Mouse (Mus musculus) midbrain, embryonic 11.5 days (tissue): ENCODE data around the gene Peli2. TPM values are rescaled to one million over a fixed set of nuclear protein-coding genes. Genes with fewer than 3 reads are reported as not detected.

Source experiments
- ATAC-seq: fragments of 200-750 bp; cut with Nextera tagmentation; 2 replicates; pipeline ENCODE4 v1.8.0; 2017; ENCODE audit warnings: moderate TSS enrichment, moderate library complexity; ENCODE audit not compliant: low FRiP score
- DNase-seq: peaks from one replicate; pipeline ENCODE4 v3.0.0; 2015; ENCODE audit warnings: low spot score; ENCODE audit errors: missing footprints
- H3K27ac ChIP-seq: fragments of 300-500 bp; sonication (generic); 2 replicates; pipeline ENCODE4 v1.5.1; 2014; ENCODE audit warnings: low read depth, low read length
- H3K27me3 ChIP-seq: fragments of 300-500 bp; sonication (generic); 2 replicates; pipeline ENCODE4 v1.6.1; 2014; ENCODE audit warnings: mild to moderate bottlenecking, low read length, moderate library complexity, mixed read lengths; ENCODE audit not compliant: control insufficient read depth, insufficient read depth
- H3K36me3 ChIP-seq: fragments of 300-500 bp; sonication (generic); 2 replicates; pipeline ENCODE4 v1.6.1; 2014; ENCODE audit warnings: mild to moderate bottlenecking, low read length, moderate library complexity, mixed read lengths; ENCODE audit not compliant: control insufficient read depth, insufficient read depth
- H3K4me1 ChIP-seq: fragments of 300-500 bp; sonication (generic); 2 replicates; pipeline ENCODE4 v1.6.1; 2014; ENCODE audit warnings: low read length; ENCODE audit not compliant: control insufficient read depth, insufficient read depth
- H3K4me2 ChIP-seq: fragments of 300-500 bp; sonication (generic); 2 replicates; pipeline ENCODE4 v1.6.1; 2014; ENCODE audit warnings: mild to moderate bottlenecking, moderate library complexity
- H3K4me3 ChIP-seq: fragments of 300-500 bp; sonication (generic); 2 replicates; pipeline ENCODE4 v1.5.1; 2014; ENCODE audit warnings: low read depth, low read length
- H3K9ac ChIP-seq: fragments of 300-500 bp; sonication (generic); 2 replicates; pipeline ENCODE4 v1.6.1; 2014; ENCODE audit warnings: low read length
- H3K9me3 ChIP-seq: fragments of 300-500 bp; sonication (generic); 2 replicates; pipeline ENCODE4 v1.6.1; 2016; ENCODE audit warnings: low read length; ENCODE audit not compliant: control insufficient read depth
- WGBS: fragments of 180-500 bp; shearing (Covaris S2); extraction: QIAGEN DNeasy Blood & Tissue Kit; methylation state at CpG from one replicate; pipeline ENCODE4 v1.1.7; 2014; 5-methylcytosine and 5-hydroxymethylcytosine counted together
- polyA plus RNA-seq: library from polyadenylated mRNA; unstranded; fragments of >200 nt; fragmentation: Nextera tagmentation; extraction: Ambion mirVana; gene quantifications from 2 replicates; pipeline ENCODE4 v1.2.1, GENCODE M21; 2014

Gene Peli2
- polyA plus RNA-seq, 1 experiment from 2014 or later, result 16.2 TPM

- Histone ChIP-seq H3K4me1 (peaks cover 33% of the 10 kb centered on the region), H3K36me3 (no peaks in the 10 kb centered on the region), H3K27ac (no peak overlapping the region), H3K9ac (no peak overlapping the region), H3K4me2 (no peak overlapping the region), H3K27me3 (no peaks in the 10 kb centered on the region), H3K4me3 (no peak overlapping the region), H3K9me3 (no peaks in the 10 kb centered on the region)
- WGBS, result 86% methylated on average over 4 of the region's 4 CpGs
- ATAC-seq, result no peak
- DNase-seq, result no peak
Measured at GRCm38 (mm10) chr14:48199506-48199905, 78.9 kb downstream of the Peli2 start.

- Histone ChIP-seq H3K27me3 (no peaks in the 10 kb centered on the region), H3K36me3 (no peaks in the 10 kb centered on the region), H3K4me1 (peaks cover 33% of the 10 kb centered on the region), H3K9ac (no peak overlapping the region), H3K27ac (no peak overlapping the region), H3K4me3 (no peak overlapping the region), H3K9me3 (no peaks in the 10 kb centered on the region), H3K4me2 (no peak overlapping the region)
- DNase-seq (no peak), ATAC-seq (no peak)
- WGBS, result 91% methylated on average over 9 of the region's 9 CpGs
Measured at GRCm38 (mm10) chr14:48200291-48200690, 79.7 kb downstream of the Peli2 start.

- H3K9me3 ChIP-seq, result no peaks in the 10 kb centered on the region
- no peak overlapping the region for H3K4me2 ChIP-seq
- H3K36me3 ChIP-seq, result no peaks in the 10 kb centered on the region
- H3K27ac ChIP-seq, result no peak overlapping the region
- peaks cover 33% of the 10 kb centered on the region for H3K4me1 ChIP-seq
- H3K27me3 ChIP-seq, result no peaks in the 10 kb centered on the region
- WGBS, result 95% methylated on average over 3 of the region's 3 CpGs
- ATAC-seq (no peak), DNase-seq (no peak)
- H3K4me3 ChIP-seq, result no peak overlapping the region
- no peak overlapping the region for H3K9ac ChIP-seq
Measured at GRCm38 (mm10) chr14:48200788-48201187, 80.2 kb downstream of the Peli2 start.

GRCm38 (mm10) chr14:48201403-48201802, 80.8 kb downstream of the Peli2 start:
- Histone ChIP-seq H3K4me1 (peaks cover 28% of the 10 kb centered on the region), H3K36me3 (no peaks in the 10 kb centered on the region), H3K4me3 (no peak overlapping the region), H3K27me3 (no peaks in the 10 kb centered on the region), H3K27ac (no peak overlapping the region), H3K9me3 (no peaks in the 10 kb centered on the region), H3K9ac (no peak overlapping the region), H3K4me2 (no peak overlapping the region)
- 83% methylated on average over 8 of the region's 8 CpGs for WGBS
- ATAC-seq (no peak), DNase-seq (no peak)

- 58% methylated on average over 17 of the region's 17 CpGs for WGBS
- Histone ChIP-seq H3K4me1 (peaks cover 27% of the 10 kb centered on the region), H3K36me3 (no peaks in the 10 kb centered on the region), H3K9ac (no peak overlapping the region), H3K27ac (no peak overlapping the region), H3K4me3 (no peak overlapping the region), H3K4me2 (no peak overlapping the region), H3K27me3 (no peaks in the 10 kb centered on the region), H3K9me3 (no peaks in the 10 kb centered on the region)
- DNase-seq, result peak; percentile 86
- ATAC-seq, result peak; percentile 17; the same call in 1 of the 2 replicates
Measured at GRCm38 (mm10) chr14:48202096-48203036, 81.7 kb downstream of the Peli2 start.

- no peak for DNase-seq
Measured at GRCm38 (mm10) chr14:48205044-48205443, 84.4 kb downstream of the Peli2 start.

GRCm38 (mm10) chr14:48205635-48206034, 85.0 kb downstream of the Peli2 start:
- H3K9me3 ChIP-seq, result no peaks in the 10 kb centered on the region
- H3K27me3 ChIP-seq, result no peaks in the 10 kb centered on the region
- H3K4me3 ChIP-seq, result no peak overlapping the region
- H3K36me3 ChIP-seq, result no peaks in the 10 kb centered on the region
- peaks cover 13% of the 10 kb centered on the region for H3K4me1 ChIP-seq
- DNase-seq, result no peak
- H3K27ac ChIP-seq, result no peak overlapping the region
- ATAC-seq, result no peak
- no peak overlapping the region for H3K9ac ChIP-seq
- 70% methylated on average over 11 of the region's 11 CpGs for WGBS
- no peak overlapping the region for H3K4me2 ChIP-seq

More at GRCm38 (mm10) chr14:48205044-48205443, 84.4 kb downstream of the Peli2 start:
- Histone ChIP-seq H3K4me2 (no peak overlapping the region), H3K4me1 (peaks cover 13% of the 10 kb centered on the region), H3K4me3 (no peak overlapping the region), H3K27ac (no peak overlapping the region), H3K36me3 (no peaks in the 10 kb centered on the region), H3K9me3 (no peaks in the 10 kb centered on the region), H3K9ac (no peak overlapping the region), H3K27me3 (no peaks in the 10 kb centered on the region)
- no peak for ATAC-seq
- 89% methylated on average over 10 of the region's 10 CpGs for WGBS

- no peaks in the 10 kb centered on the region for H3K9me3 ChIP-seq
- DNase-seq (no peak), ATAC-seq (peak; percentile 33; the same call in 1 of the 2 replicates)
- H3K27me3 ChIP-seq, result no peaks in the 10 kb centered on the region
- H3K36me3 ChIP-seq, result no peaks in the 10 kb centered on the region
- no peak overlapping the region for H3K9ac ChIP-seq
- H3K4me1 ChIP-seq, result peaks cover 9% of the 10 kb centered on the region
- 0 out of 2 replicates have a peak overlapping the region, but pooled peaks have one; percentile 16 for H3K27ac ChIP-seq
- 71% methylated on average over 15 of the region's 15 CpGs for WGBS
- H3K4me2 ChIP-seq, result no peak overlapping the region
- no peak overlapping the region for H3K4me3 ChIP-seq
Measured at GRCm38 (mm10) chr14:48207119-48207518, 86.5 kb downstream of the Peli2 start.
